Mouse (Mus musculus) megakaryocyte, adult 5-6 weeks (primary cell): ENCODE data around the gene Capza1. TPM values are rescaled to one million over a fixed set of nuclear protein-coding genes. Genes with fewer than 3 reads are reported as not detected.
A peak's percentile ranks its signal among the peaks of the same experiment; 100 is the strongest.

Source experiments
- ATAC-seq: 2 replicates; pipeline ENCODE4 v1.8.0; 2016; ENCODE audit warnings: mild to moderate bottlenecking, inconsistent platforms; ENCODE audit not compliant: poor library complexity, severe bottlenecking
- total RNA-seq, 2 experiments: library from RNA; stranded (forward) in 1 of 2; stranded (reverse) in 1 of 2; fragments of 153-499, 151-499 nt in 1 of 2; fragments of 221-1000, 200-1000 nt in 1 of 2; gene quantifications; 2 replicates each; pipeline versions ENCODE4 v1.2.3 to v1.2.4; 2015 to 2017

Gene Capza1
- total RNA-seq, 2 experiments from 2014 or later = 394 to 425 TPM

DNA sequence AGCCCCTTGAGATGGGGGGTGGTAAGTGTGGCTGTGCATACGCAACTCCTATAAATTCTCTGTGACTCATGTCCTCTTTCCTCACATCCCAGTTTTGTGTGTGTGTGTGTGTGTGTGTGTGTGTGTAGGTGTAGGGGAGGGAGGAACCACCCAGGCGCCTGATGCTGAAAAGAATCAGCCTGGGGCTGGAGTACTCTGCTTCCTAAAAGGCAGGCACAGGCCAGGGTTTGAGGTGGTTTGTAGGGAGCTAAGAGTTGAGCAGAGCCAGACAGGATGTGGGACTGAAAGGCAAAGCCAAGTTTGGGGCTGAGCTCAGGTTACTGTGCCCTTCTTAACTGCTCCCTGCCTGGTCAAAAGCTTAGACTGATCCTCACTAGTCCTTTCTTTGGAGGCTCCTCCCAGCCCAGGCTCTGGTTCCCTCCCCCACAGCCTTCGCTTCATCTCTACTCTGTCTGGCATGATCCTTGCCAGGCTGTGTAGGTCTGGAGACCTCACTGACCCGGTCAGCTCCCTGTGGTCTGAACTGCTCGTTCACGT lies 73.8 kb downstream of the Capza1 start:
- ATAC-seq = no peak

GRCm38 (mm10) chr3:104789822-104790221 lies 74.5 kb downstream of the Capza1 start:
- ATAC-seq = no peak

- ATAC-seq = no peak
These were observed 75.0 kb downstream of the Capza1 start for GRCm38 (mm10) chr3:104789312-104789605.

GRCm38 (mm10) chr3:104788561-104789311 lies 75.6 kb downstream of the Capza1 start:
- ATAC-seq = peak; percentile 73

GRCm38 (mm10) chr3:104788075-104788474 lies 76.2 kb downstream of the Capza1 start, which contains the start of gene Rhoc:
Gene Rhoc (plus strand): TSS chr3:104788375.
- no peak for ATAC-seq

- no peak for ATAC-seq
These were observed 79.0 kb downstream of the Capza1 start for GRCm38 (mm10) chr3:104785284-104785683.

- no peak for ATAC-seq
These were observed 80.3 kb downstream of the Capza1 start for GRCm38 (mm10) chr3:104783971-104784500.

- 0 out of 2 replicates have a peak, but pooled peaks have one; percentile 7 for ATAC-seq
These were observed 82.1 kb downstream of the Capza1 start for GRCm38 (mm10) chr3:104782061-104782681.

DNA sequence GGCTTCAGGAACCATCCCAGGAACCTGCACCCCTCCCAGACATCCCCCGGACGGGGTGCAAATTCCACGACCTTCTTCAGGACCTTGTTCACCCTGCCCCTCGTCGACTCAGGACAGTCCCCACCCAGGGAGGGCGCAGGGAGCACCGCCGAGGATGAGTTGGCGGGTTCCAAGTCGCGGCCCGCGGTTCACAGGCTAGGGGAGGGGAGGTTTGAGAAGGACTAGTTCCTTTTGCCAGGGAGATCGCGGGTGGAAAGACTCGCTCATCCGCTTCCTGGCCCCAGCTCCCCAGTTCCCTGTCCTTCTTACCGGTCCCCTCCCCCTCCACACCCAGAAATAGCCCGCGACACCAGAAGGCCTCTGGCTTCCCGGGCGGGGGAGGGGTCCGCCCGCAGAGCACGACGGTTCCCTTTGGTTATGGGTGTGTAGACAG lies 82.8 kb downstream of the Capza1 start, which contains the start of gene Fam19a3:
Gene Fam19a3 (minus strand): TSS at position 370 of the 433 bp plus-strand sequence.
- peak; percentile 17 for ATAC-seq

GRCm38 (mm10) chr3:104780561-104781420 lies 83.5 kb downstream of the Capza1 start, which contains the start of gene Ppm1j:
Gene Ppm1j (plus strand): TSS chr3:104781056.
- ATAC-seq = peak; percentile 46

GRCm38 (mm10) chr3:104779949-104780348 lies 84.4 kb downstream of the Capza1 start:
- peak; percentile 51; the same call in 1 of the 2 replicates for ATAC-seq

GRCm38 (mm10) chr3:104777342-104777741 lies 87.0 kb downstream of the Capza1 start:
- no peak for ATAC-seq

GRCm38 (mm10) chr3:104773301-104773700 lies 91.0 kb downstream of the Capza1 start:
- ATAC-seq = no peak

Other genes starting within 250 kb of the Capza1 start
- 7.3 and 9.2 TPM in 2 replicates for gene Slc16a1, start 225.8 kb downstream of the Capza1 start, total RNA-seq (2015)
- 10.6 and 12.7 TPM in 2 replicates for gene Slc16a1, start 225.8 kb downstream of the Capza1 start, total RNA-seq (2017)
- gene Ppm1j, start 83.4 kb downstream of the Capza1 start, total RNA-seq (2015) = 0.41 and 0.56 TPM in 2 replicates
- 0.24 and 0.44 TPM in 2 replicates for gene Ppm1j, start 83.4 kb downstream of the Capza1 start, total RNA-seq (2017)
- 0.16 TPM in 1 of 2 replicates, not detected in the other for gene Fam19a3, start 82.7 kb downstream of the Capza1 start, total RNA-seq (2015)
- 0.04 TPM in 1 of 2 replicates, not detected in the other for gene Fam19a3, start 82.7 kb downstream of the Capza1 start, total RNA-seq (2017)
- gene Rhoc, start 76.1 kb downstream of the Capza1 start, total RNA-seq (2015) = 1.4 and 2.1 TPM in 2 replicates
- gene Rhoc, start 76.1 kb downstream of the Capza1 start, total RNA-seq (2017) = 2.9 and 3.7 TPM in 2 replicates
- 8.3 and 8.4 TPM in 2 replicates for gene Mov10, start 45.9 kb downstream of the Capza1 start, total RNA-seq (2015)
- gene Mov10, start 45.9 kb downstream of the Capza1 start, total RNA-seq (2017) = 3.8 TPM in 2 replicates
- gene St7l, start 500 bp downstream of the Capza1 start, total RNA-seq (2015) = 23.3 and 31.8 TPM in 2 replicates
- gene St7l, start 500 bp downstream of the Capza1 start, total RNA-seq (2017) = 27.9 and 30.4 TPM in 2 replicates
- gene Wnt2b, start 97.4 kb upstream of the Capza1 start, total RNA-seq (2015) = not detected in 2 replicates
- gene Wnt2b, start 97.4 kb upstream of the Capza1 start, total RNA-seq (2017) = not detected in 2 replicates
- 0.58 and 1.5 TPM in 2 replicates for gene Cttnbp2nl, start 188.6 kb upstream of the Capza1 start, total RNA-seq (2015)
- 0.77 and 1.4 TPM in 2 replicates for gene Cttnbp2nl, start 188.6 kb upstream of the Capza1 start, total RNA-seq (2017)
- not detected in 2 replicates for gene 4930564D02Rik, start 202.3 kb upstream of the Capza1 start, total RNA-seq (2015)
- gene 4930564D02Rik, start 202.3 kb upstream of the Capza1 start, total RNA-seq (2017) = not detected in 2 replicates